Mouse (Mus musculus): ENCODE data around the gene Slc18a2. TPM values are rescaled to one million over a fixed set of nuclear protein-coding genes. Genes with fewer than 3 reads are reported as not detected.

Slc18a2 gene
- polyA plus RNA-seq, 1 experiment from 2014 or later: 13.5 TPM

GRCm38 (mm10) chr19:59264838-59265532 is 4.3 kb downstream of the Slc18a2 start:
- H3K36me3 ChIP-seq (ENCODE audit: control insufficient read depth, insufficient read depth, low read length): no peaks in the 10 kb centered on the region
- no peaks in the 10 kb centered on the region for H3K9me3 ChIP-seq (replicated peaks; ENCODE audit: control insufficient read depth, low read length)
- WGBS: 80% methylated on average over 9 of the region's 9 CpGs
- no peak overlapping the region for H3K4me3 ChIP-seq (replicated peaks; ENCODE audit: low read length)
- ATAC-seq (ENCODE audit: insufficient read depth, low FRiP score): no peak
- no peak overlapping the region for H3K4me2 ChIP-seq (ENCODE audit: low read depth, low read length)
- H3K9ac ChIP-seq (ENCODE audit: low read length): no peak overlapping the region
- H3K27me3 ChIP-seq (ENCODE audit: control insufficient read depth, insufficient read depth, low read length): peaks cover 3% of the 10 kb centered on the region; the same call in 1 of the 2 replicates
- peaks cover 5% of the 10 kb centered on the region; the same call in 1 of the 2 replicates for H3K4me1 ChIP-seq (ENCODE audit: control insufficient read depth, insufficient read depth, low read length)
- H3K27ac ChIP-seq (ENCODE audit: low read length): no peak overlapping the region

- no peak overlapping the region for H3K9ac ChIP-seq (ENCODE audit: low read length)
- H3K4me2 ChIP-seq (ENCODE audit: low read depth, low read length): no peak overlapping the region
- no peaks in the 10 kb centered on the region for H3K36me3 ChIP-seq (ENCODE audit: control insufficient read depth, insufficient read depth, low read length)
- no peak for ATAC-seq (ENCODE audit: insufficient read depth, low FRiP score)
- H3K4me3 ChIP-seq (replicated peaks; ENCODE audit: low read length): no peak overlapping the region
- H3K9me3 ChIP-seq (replicated peaks; ENCODE audit: control insufficient read depth, low read length): no peaks in the 10 kb centered on the region
- WGBS: 65% methylated on average over 6 of the region's 6 CpGs
- peaks cover 5% of the 10 kb centered on the region; the same call in 1 of the 2 replicates for H3K4me1 ChIP-seq (ENCODE audit: control insufficient read depth, insufficient read depth, low read length)
- H3K27ac ChIP-seq (ENCODE audit: low read length): no peak overlapping the region
- H3K27me3 ChIP-seq (ENCODE audit: control insufficient read depth, insufficient read depth, low read length): peaks cover 2% of the 10 kb centered on the region; the same call in 1 of the 2 replicates
Observed at GRCm38 (mm10) chr19:59265907-59266306, 5.2 kb downstream of the Slc18a2 start.

GRCm38 (mm10) chr19:59267417-59267963 is 6.8 kb downstream of the Slc18a2 start:
- Histone ChIP-seq H3K36me3 (ENCODE audit: control insufficient read depth, insufficient read depth, low read length) (no peaks in the 10 kb centered on the region), H3K9me3 (replicated peaks; ENCODE audit: control insufficient read depth, low read length) (no peaks in the 10 kb centered on the region), H3K27ac (ENCODE audit: low read length) (peak overlapping the region; percentile 31; the same call in 1 of the 2 replicates), H3K4me3 (replicated peaks; ENCODE audit: low read length) (no peak overlapping the region), H3K4me2 (ENCODE audit: low read depth, low read length) (no peak overlapping the region), H3K4me1 (ENCODE audit: control insufficient read depth, insufficient read depth, low read length) (peaks cover 5% of the 10 kb centered on the region; the same call in 1 of the 2 replicates), H3K9ac (ENCODE audit: low read length) (no peak overlapping the region), H3K27me3 (ENCODE audit: control insufficient read depth, insufficient read depth, low read length) (no peaks in the 10 kb centered on the region)
- WGBS: 21% methylated on average over 5 of the region's 5 CpGs
- ATAC-seq (ENCODE audit: insufficient read depth, low FRiP score): peak; percentile 33; the same call in 1 of the 2 replicates

GRCm38 (mm10) chr19:59273190-59273589 is 12.5 kb downstream of the Slc18a2 start:
- H3K4me2 ChIP-seq (ENCODE audit: low read depth, low read length): no peak overlapping the region
- no peaks in the 10 kb centered on the region for H3K27me3 ChIP-seq (ENCODE audit: control insufficient read depth, insufficient read depth, low read length)
- no peak overlapping the region for H3K4me3 ChIP-seq (replicated peaks; ENCODE audit: low read length)
- no peaks in the 10 kb centered on the region for H3K36me3 ChIP-seq (ENCODE audit: control insufficient read depth, insufficient read depth, low read length)
- H3K27ac ChIP-seq (ENCODE audit: low read length): no peak overlapping the region
- H3K9me3 ChIP-seq (replicated peaks; ENCODE audit: control insufficient read depth, low read length): no peaks in the 10 kb centered on the region
- 86% methylated on average over 7 of the region's 7 CpGs for WGBS
- no peak for ATAC-seq (ENCODE audit: insufficient read depth, low FRiP score)
- no peaks in the 10 kb centered on the region for H3K4me1 ChIP-seq (ENCODE audit: control insufficient read depth, insufficient read depth, low read length)
- no peak overlapping the region for H3K9ac ChIP-seq (ENCODE audit: low read length)

- no peak overlapping the region for H3K27ac ChIP-seq (ENCODE audit: low read length)
- no peak overlapping the region for H3K9ac ChIP-seq (ENCODE audit: low read length)
- no peak for ATAC-seq (ENCODE audit: insufficient read depth, low FRiP score)
- H3K9me3 ChIP-seq (replicated peaks; ENCODE audit: control insufficient read depth, low read length): no peaks in the 10 kb centered on the region; the same call in 1 of the 2 replicates
- no peaks in the 10 kb centered on the region for H3K4me1 ChIP-seq (ENCODE audit: control insufficient read depth, insufficient read depth, low read length)
- no peaks in the 10 kb centered on the region for H3K27me3 ChIP-seq (ENCODE audit: control insufficient read depth, insufficient read depth, low read length)
- no peak overlapping the region for H3K4me2 ChIP-seq (ENCODE audit: low read depth, low read length)
- no peak overlapping the region for H3K4me3 ChIP-seq (replicated peaks; ENCODE audit: low read length)
- 71% methylated on average over 7 of the region's 7 CpGs for WGBS
- no peaks in the 10 kb centered on the region for H3K36me3 ChIP-seq (ENCODE audit: control insufficient read depth, insufficient read depth, low read length)
Observed at GRCm38 (mm10) chr19:59276354-59276753, 15.7 kb downstream of the Slc18a2 start.

- no peak overlapping the region for H3K4me2 ChIP-seq (ENCODE audit: low read depth, low read length)
- no peaks in the 10 kb centered on the region for H3K27me3 ChIP-seq (ENCODE audit: control insufficient read depth, insufficient read depth, low read length)
- no peak overlapping the region for H3K27ac ChIP-seq (ENCODE audit: low read length)
- no peaks in the 10 kb centered on the region; the same call in 1 of the 2 replicates for H3K9me3 ChIP-seq (replicated peaks; ENCODE audit: control insufficient read depth, low read length)
- ATAC-seq (ENCODE audit: insufficient read depth, low FRiP score): no peak
- no peaks in the 10 kb centered on the region for H3K36me3 ChIP-seq (ENCODE audit: control insufficient read depth, insufficient read depth, low read length)
- no peak overlapping the region for H3K4me3 ChIP-seq (replicated peaks; ENCODE audit: low read length)
- H3K4me1 ChIP-seq (ENCODE audit: control insufficient read depth, insufficient read depth, low read length): no peaks in the 10 kb centered on the region
- no peak overlapping the region for H3K9ac ChIP-seq (ENCODE audit: low read length)
Observed at GRCm38 (mm10) chr19:59280841-59281240, 20.1 kb downstream of the Slc18a2 start.

GRCm38 (mm10) chr19:59282001-59282400 is 21.3 kb downstream of the Slc18a2 start:
- H3K9ac ChIP-seq (ENCODE audit: low read length): no peak overlapping the region
- no peak overlapping the region for H3K4me3 ChIP-seq (replicated peaks; ENCODE audit: low read length)
- H3K4me1 ChIP-seq (ENCODE audit: control insufficient read depth, insufficient read depth, low read length): no peaks in the 10 kb centered on the region
- H3K27me3 ChIP-seq (ENCODE audit: control insufficient read depth, insufficient read depth, low read length): no peaks in the 10 kb centered on the region
- H3K9me3 ChIP-seq (replicated peaks; ENCODE audit: control insufficient read depth, low read length): no peaks in the 10 kb centered on the region; the same call in 1 of the 2 replicates
- whole genome bisulfite sequencing: 71% methylated on average over 3 of the region's 3 CpGs
- no peaks in the 10 kb centered on the region for H3K36me3 ChIP-seq (ENCODE audit: control insufficient read depth, insufficient read depth, low read length)
- ATAC-seq (ENCODE audit: insufficient read depth, low FRiP score): no peak
- H3K27ac ChIP-seq (ENCODE audit: low read length): no peak overlapping the region
- H3K4me2 ChIP-seq (ENCODE audit: low read depth, low read length): no peak overlapping the region

- no peak overlapping the region for H3K4me2 ChIP-seq (ENCODE audit: low read depth, low read length)
- H3K27ac ChIP-seq (ENCODE audit: low read length): no peak overlapping the region
- H3K9me3 ChIP-seq (replicated peaks; ENCODE audit: control insufficient read depth, low read length): no peaks in the 10 kb centered on the region
- H3K9ac ChIP-seq (ENCODE audit: low read length): no peak overlapping the region
- H3K36me3 ChIP-seq (ENCODE audit: control insufficient read depth, insufficient read depth, low read length): no peaks in the 10 kb centered on the region
- no peaks in the 10 kb centered on the region for H3K27me3 ChIP-seq (ENCODE audit: control insufficient read depth, insufficient read depth, low read length)
- no peak overlapping the region for H3K4me3 ChIP-seq (replicated peaks; ENCODE audit: low read length)
- no peak for ATAC-seq (ENCODE audit: insufficient read depth, low FRiP score)
- no peaks in the 10 kb centered on the region for H3K4me1 ChIP-seq (ENCODE audit: control insufficient read depth, insufficient read depth, low read length)
Observed at GRCm38 (mm10) chr19:59289042-59289441, 28.3 kb downstream of the Slc18a2 start.

GRCm38 (mm10) chr19:59289811-59290210 is 29.1 kb downstream of the Slc18a2 start:
- H3K9me3 ChIP-seq (replicated peaks; ENCODE audit: control insufficient read depth, low read length): no peaks in the 10 kb centered on the region
- H3K4me3 ChIP-seq (replicated peaks; ENCODE audit: low read length): no peak overlapping the region
- 73% methylated on average over 6 of the region's 6 CpGs for WGBS
- no peak overlapping the region for H3K4me2 ChIP-seq (ENCODE audit: low read depth, low read length)
- no peaks in the 10 kb centered on the region for H3K36me3 ChIP-seq (ENCODE audit: control insufficient read depth, insufficient read depth, low read length)
- H3K27me3 ChIP-seq (ENCODE audit: control insufficient read depth, insufficient read depth, low read length): no peaks in the 10 kb centered on the region
- no peak; the same call in 1 of the 2 replicates for ATAC-seq (ENCODE audit: insufficient read depth, low FRiP score)
- no peaks in the 10 kb centered on the region for H3K4me1 ChIP-seq (ENCODE audit: control insufficient read depth, insufficient read depth, low read length)
- no peak overlapping the region for H3K9ac ChIP-seq (ENCODE audit: low read length)
- no peak overlapping the region for H3K27ac ChIP-seq (ENCODE audit: low read length)
